Mouse (Mus musculus): ENCODE measurements at regions not wholly inside any gene's neighbourhood (a gene's known extent, or its start where the extent isn't known, plus 50 kb on each side); places are given as distances from the start of the nearest gene placed in this dataset.
"Not testable (repeated sequence)": the region's sequence is repeated elsewhere in the genome, so short reads cannot be mapped to it uniquely, and the experiment has no call there.

- no peak for DNase-seq (ENCODE audit: low read depth in 2 of 2, low spot score in 2 of 2)
Measured at GRCm38 (mm10) chr10:20891426-20891825, 60.9 kb upstream of the Ahi1 start.

DNA sequence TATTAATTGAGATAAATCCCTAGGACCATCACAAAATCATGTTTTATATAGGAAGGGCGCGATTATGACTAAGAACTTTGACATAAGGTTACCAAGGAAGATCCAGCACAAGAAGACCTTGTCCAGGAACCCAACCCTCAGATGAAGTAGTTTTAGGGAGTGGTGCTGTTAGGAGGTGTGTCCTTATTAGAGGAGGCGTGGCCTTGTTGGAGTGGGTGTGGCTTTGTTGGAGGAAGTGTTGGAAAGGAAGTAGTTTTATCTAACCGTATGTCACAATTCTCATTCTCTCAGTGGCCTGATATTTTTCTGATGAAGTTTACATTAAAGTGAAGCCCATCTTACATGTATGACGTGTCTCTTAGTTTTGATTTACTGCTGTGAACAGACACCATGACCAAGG, 68.7 kb upstream of the Ahi1 start:
- no peak for DNase-seq (ENCODE audit: low read depth in 2 of 2, low spot score in 2 of 2)

DNA sequence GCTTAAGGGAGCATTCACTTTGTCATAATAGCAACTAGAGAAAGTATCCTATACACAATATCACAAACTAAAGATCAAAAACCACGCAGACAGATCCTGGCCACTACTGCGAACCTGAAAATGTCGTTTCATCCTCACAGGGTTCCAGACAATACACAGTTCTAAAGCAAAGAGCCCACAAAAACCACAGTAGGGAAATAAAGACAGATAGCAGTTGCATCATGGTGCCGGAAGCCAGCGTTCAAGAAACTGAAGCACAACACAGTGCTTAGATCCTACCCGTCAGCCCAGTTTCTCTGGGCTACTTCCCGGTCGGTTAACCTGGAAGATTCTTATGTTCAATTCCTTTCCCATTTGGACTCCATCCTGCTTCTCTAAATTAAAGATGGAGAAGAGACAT, 69.7 kb upstream of the Ahi1 start:
- DNase-seq (ENCODE audit: low read depth in 2 of 2, low spot score in 2 of 2), result peak; percentile 32 to 51

DNA sequence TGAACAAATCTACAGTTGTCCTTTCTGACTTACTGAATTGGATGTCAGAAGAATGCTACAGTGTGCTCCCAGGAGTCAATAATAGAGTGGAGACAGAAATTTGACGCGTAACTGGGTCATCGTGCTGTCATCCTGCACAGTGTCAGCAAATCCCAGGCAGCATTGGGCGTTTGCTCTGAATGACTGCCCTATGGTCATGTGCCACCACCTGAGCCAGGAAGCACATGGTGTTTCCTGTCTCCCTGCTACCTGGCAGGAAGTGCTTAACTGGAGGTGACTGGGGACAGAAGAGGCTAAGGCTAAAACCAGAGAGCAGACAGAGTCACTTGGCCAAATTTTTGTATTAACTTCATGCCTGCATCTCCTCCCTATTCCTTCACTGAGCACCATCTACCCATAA, 72.1 kb upstream of the Ahi1 start:
- DNase-seq (ENCODE audit: low read depth in 2 of 2, low spot score in 2 of 2), result no peak

DNA sequence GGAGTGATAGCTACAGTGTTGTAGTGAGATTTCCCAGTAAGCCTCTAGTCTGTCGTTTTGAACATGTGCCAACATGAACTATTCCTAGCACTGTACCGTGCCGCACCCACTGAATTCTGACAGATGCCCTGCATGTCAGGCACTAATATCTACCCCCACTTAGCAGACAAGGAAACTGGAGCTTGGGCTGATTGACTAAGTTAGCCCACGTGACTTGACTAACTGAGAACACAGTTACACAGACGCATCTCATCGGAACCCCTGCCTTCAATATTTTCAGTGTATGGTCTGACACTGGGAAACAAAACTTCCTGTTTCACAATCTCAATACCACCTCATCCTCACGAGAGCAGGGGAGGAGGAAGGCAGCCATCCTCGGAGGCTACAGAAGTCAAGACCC, 72.9 kb upstream of the Ahi1 start:
- DNase-seq (ENCODE audit: low read depth in 2 of 2, low spot score in 2 of 2), result no peak

GRCm38 (mm10) chr10:20867076-20867475, 85.3 kb upstream of the Ahi1 start:
- DNase-seq (ENCODE audit: low read depth in 2 of 2, low spot score in 2 of 2), result no peak

DNA sequence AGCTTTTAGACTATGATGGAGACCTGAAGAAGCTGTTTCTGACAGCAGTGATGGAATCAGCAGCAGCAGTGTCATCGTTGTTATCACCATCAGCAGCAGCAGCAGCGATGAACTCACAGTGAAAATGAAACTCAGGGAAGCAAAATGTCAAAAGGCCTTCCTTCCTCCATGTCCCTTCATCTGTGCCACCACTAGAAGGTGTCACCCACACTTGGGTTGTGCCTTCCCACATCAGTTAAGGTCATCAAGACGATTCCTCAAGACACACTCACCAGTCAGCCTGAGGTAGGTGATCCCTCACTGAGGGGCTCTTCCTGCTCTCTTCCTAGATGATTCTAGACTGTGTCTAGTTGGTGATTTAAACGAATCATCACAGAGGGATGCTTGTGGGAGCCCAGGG, 87.3 kb upstream of the Ahi1 start:
- no peak for DNase-seq (ENCODE audit: low read depth in 2 of 2, low spot score in 2 of 2)

GRCm38 (mm10) chr10:20857413-20857812, 94.9 kb upstream of the Ahi1 start:
- DNase-seq (ENCODE audit: low read depth in 2 of 2, low spot score in 2 of 2), result no peak

GRCm38 (mm10) chr10:20854621-20855363, 97.6 kb upstream of the Ahi1 start:
- DNase-seq (ENCODE audit: low read depth in 2 of 2, low spot score in 2 of 2), result no peak

GRCm38 (mm10) chr10:20847287-20847686, 105.1 kb upstream of the Ahi1 start:
- no peak for DNase-seq (ENCODE audit: low read depth in 2 of 2, low spot score in 2 of 2)

DNA sequence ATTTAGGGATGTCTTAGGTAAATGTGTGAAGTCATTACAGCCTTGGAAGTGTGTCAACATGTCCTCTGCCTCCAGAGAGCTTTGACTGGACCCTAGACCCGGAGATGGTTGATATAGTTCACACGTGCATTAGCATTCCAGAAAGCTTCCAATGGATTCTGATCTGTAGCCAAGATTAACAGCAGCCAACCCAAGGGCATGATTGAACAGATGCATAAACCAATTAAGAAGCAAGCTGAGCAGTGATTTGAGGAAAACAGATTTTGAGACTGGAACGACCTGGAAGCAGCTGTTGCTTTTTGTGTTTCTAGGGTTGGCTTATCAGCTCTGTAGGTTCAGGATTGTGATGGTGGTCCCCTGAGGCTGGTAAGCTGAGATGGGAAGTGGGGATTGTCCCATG, 109.1 kb upstream of the Ahi1 start:
- DNase-seq (ENCODE audit: low read depth in 2 of 2, low spot score in 2 of 2), result no peak

DNA sequence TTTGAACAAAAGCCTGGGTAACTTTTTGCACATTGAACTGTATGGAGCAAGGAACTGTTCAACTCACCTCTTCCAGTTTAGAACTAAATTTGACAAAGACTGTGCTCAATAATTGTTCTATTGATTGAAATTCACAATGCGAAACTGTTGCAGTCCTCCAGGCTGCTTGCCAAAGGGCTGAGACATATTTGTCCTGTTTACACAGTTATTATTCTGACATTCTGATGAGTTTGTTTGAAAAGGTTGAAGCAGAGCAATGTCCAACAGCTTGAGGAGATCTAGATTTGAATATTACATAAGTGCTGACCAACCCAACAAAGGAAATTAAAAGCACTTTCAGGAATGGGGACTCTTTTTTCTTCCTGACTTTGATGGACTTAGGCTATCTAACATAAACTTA, 110.2 kb upstream of the Ahi1 start:
- DNase-seq (ENCODE audit: low read depth in 2 of 2, low spot score in 2 of 2), result no peak

- DNase-seq (ENCODE audit: low read depth in 2 of 2, low spot score in 2 of 2), result no peak
Measured at GRCm38 (mm10) chr10:20841430-20842040, 110.8 kb upstream of the Ahi1 start.

- no peak for DNase-seq (ENCODE audit: low read depth in 2 of 2, low spot score in 2 of 2)
Measured at GRCm38 (mm10) chr10:20838685-20839425, 113.5 kb upstream of the Ahi1 start.

DNA sequence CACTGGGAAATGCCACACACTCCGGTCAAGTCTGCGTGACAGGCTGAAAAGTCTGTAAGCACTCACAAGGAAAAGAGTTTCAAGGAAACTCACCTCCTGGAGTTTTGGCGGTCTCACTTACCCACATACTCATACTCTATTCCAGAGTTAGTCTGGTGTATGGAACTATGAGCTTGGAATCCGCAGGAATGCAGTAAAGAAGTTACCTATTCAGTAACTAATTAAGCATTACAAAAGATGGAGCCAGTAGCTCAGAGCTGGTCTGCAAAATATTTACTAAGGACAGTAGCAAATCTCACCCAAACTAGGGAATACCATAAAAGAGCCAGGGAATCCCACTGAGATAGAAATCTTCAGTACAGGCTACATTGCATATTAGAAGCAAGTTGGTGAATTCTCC, 111.9 kb upstream of the Pde7b start:
- not testable (repeated sequence) for DNase-seq (ENCODE audit: low read depth in 2 of 2, low spot score in 2 of 2)

DNA sequence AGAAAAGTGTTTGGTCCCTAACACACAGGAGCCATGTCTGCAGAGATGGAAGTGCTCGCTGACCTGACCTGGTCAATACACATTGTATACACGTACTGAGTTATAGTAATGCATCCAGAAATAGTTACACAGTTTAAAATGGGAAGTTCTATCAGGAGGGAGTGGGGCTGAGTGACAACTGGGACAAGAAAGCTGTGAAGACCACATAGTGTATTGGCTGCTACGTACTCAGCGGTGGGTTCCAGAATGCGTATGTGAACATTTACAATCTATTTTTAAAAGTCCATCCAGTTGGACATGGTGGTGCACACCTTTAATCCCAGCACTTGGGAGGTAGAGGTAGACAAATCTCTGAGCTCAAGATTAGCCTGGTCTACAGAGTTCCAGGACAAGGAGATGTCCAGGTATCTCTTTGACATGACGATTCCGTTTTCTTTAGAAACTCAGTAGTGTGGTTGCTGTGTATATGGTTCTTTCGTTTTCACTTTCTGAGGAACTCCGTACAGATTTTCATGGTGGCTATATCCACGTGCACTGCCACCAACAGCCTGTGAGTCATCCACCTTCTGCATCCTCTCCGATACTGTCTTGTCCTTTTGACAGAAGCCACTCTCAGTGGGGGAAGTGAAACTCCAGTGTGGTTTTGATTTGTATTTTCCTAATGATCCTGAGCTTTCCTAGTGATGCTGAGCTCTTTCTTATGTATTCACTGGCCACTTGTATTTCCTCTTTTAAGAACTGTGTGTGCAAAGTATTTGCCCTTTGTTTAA, 110.1 kb upstream of the Pde7b start:
- peak; percentile 5 to 21 for DNase-seq (ENCODE audit: low read depth in 2 of 2, low spot score in 2 of 2)

GRCm38 (mm10) chr10:20828304-20828703, 103.4 kb upstream of the Pde7b start:
- DNase-seq (ENCODE audit: low read depth in 2 of 2, low spot score in 2 of 2), result no peak

DNA sequence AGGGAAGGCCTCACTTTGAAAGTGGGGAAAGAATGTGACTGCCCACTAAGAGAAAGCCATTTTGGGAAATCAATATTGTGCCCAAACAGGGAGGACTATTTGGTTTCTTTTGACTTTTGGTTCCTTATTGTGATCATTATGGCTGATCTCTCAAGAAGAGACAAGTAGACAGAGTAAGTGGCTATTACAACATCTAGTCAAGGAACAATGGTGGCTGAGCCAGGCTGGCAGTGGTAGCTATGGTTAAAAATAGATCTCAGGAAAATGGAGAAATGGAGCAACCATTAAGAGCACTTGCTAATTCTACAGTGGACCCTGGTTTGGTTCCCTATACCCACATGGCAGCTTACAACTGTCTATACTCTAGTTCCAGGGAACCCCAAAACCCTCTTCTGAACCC, 102.6 kb upstream of the Pde7b start:
- DNase-seq (ENCODE audit: low read depth in 2 of 2, low spot score in 2 of 2), result no peak

GRCm38 (mm10) chr10:20818548-20818947, 93.7 kb upstream of the Pde7b start:
- DNase-seq (ENCODE audit: low read depth in 2 of 2, low spot score in 2 of 2), result no peak

DNA sequence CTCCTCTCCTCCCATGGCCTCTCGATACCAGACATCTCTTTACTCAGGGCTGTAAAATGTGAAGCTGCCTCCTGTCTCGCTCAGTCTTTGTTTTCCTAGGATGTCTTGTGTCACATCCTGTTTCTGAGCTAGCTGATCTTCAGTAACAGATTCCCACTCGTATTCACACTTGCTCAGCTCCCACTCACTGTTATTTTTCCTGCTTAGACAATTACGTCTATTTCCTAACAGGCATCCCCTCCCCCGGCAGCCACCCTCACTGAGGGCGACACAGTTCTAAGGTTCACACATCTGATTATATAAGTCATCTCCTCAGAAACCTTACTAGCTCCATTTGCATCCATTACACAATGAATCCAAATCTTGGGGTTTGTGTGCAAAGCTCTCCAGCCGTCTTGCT, 74.9 kb upstream of the Pde7b start:
- no peak for DNase-seq (ENCODE audit: low read depth in 2 of 2, low spot score in 2 of 2)

DNA sequence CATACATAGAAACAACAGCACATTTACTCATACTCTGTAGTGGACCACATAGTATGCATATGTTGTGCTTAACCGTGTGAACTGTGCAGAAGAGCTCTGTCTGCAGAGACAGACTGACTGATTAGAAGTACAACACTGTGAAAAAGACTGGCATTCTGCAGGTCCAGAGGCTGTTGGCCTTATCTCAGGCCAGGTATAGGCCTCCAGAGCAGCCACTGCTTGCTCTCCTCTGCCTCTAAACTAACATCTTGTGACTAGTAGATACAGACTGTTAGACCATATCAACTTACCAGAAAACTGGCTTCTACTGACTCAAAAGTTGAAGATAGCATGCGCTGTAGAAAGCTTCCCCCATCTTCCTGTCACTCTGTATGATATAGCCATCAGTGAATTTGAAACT, 73.5 kb upstream of the Pde7b start:
- DNase-seq (ENCODE audit: low read depth in 2 of 2, low spot score in 2 of 2), result no peak

DNA sequence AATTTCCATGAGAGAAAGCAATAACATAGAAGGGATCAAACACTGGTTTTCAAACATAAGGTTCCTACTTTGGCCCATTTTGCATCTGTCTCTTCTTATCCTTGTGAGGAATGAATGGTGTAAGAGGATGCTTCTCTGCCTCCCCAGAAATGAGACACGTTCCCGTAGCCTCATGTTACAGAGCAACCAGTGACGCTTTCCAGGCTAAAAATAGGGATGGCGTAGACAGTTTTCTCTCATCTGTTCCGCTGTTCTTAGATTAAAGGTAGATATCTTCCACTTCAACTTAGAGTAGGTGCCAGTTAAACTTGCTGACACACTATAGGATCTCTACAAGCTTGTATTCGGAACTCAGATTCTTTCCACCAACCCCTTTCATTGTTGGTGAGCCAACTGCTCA, 69.1 kb upstream of the Pde7b start:
- DNase-seq (ENCODE audit: low read depth in 2 of 2, low spot score in 2 of 2), result no peak

Measured in CD8-positive naive resting alpha-beta T cell, adult 2 months (primary cell).